Mouse (Mus musculus): ENCODE measurements around the gene Gatad2a.
"Not testable (repeated sequence)": the region's sequence is repeated elsewhere in the genome, so short reads cannot be mapped to it uniquely, and the experiment has no call there.

Gatad2a gene

DNA sequence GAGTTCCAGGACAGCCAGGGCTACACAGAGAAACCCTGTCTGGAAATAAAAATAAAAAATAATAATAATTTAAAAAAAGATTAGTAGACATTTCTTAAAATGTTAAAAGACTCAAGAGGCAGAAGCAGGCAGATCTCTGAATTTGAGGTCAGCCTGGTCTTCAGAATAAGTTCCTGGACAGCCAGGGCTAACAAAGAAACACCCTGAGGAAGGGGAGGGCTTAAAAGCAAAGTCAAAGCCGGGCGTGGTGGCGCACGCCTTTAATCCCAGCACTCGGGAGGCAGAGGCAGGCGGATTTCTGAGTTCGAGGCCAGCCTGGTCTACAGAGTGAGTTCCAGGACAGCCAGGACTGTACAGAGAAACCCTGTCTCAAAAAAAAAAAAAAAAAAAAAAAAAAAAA is 7.2 kb downstream of the Gatad2a start:
- DNase-seq, result not testable (repeated sequence)

DNA sequence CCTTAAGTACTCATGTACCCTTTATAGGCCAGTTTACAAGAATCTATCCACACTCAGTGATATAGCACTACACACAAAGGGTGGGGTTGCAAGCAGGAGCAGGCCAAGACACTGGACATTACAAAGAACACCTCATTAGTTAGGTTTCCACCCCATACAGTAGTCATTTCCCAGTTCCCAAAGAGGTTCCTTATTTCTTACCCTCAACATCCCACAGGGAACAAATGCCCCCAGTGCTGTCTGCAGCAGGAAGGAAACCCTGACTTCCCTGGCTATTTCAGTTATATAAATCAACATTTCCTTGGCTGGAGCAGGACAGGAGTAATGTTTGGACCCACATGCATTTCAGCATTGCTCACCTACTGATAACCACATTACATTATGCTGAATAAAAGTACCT is 8.4 kb downstream of the Gatad2a start:
- DNase-seq, result no peak

DNA sequence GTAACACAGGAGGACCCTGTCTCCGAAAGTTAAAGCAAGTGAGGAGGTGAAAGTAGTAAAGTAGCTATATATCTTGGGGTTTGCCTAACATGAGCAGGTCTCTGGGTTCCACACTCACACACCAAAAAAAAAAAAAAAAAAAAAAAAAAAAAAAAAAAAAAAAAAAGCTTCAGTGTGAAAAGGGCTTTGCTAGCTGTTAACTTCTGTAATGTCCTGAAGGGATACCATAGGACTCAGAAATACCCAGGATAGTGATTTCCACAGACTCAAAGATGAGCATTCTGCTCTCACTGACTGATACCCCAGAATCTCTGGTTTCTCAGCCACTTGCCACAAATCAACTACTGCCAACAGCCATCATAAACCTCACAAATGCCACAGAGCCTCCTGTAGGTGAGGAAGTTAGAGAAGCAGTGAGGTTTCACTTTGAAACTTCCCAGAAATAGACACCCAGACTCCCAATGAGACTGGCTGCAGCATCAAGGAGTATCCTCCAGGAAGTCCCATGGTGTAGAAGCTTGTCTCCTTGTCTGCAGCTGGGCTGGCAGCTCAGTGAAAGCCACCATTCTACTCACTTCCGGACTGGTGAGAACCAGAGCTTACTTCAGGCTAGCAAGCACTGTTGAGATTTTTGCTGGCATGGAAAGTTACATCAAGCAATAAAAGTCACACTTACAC is 11.2 kb downstream of the Gatad2a start:
- no peak for DNase-seq

DNA sequence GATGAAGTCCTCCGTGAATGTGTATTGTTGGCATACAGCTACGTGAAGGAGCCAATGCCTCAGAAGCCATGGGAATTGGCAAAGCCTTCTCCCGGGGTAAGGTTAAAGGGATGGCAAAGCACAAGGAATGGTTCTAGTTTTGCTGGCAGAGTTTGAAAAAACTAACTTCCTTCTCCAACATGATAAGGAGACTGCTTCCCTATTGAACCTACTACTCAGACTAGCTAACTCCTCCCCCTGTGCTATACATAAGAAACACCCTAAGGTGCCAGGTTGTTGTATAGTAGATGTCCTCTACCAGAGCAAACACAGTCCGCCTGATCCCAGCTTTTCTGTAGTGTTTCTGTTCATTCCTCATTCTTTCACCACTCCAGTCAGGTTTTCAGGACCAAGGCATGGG is 17.7 kb downstream of the Gatad2a start:
- DNase-seq, result no peak

DNA sequence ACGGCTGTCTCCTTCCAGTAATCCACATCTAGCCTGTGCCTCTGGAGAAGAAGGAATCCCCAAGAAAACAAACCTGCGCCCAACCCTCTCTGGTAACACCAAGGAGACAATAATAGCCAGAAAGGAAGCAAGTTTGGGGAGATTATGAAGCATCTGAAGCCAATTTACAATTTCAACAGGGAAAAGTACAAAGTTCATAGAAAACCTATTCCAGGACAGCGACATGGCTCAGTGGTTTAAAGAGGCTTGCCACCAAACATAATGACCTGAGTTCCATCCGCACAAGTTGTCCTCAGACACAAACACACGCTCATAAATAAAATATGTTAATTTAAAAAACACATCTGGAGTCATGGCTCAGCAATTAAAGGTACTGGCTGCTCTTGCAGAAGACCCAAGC is 21.4 kb downstream of the Gatad2a start:
- DNase-seq, result no peak

DNA sequence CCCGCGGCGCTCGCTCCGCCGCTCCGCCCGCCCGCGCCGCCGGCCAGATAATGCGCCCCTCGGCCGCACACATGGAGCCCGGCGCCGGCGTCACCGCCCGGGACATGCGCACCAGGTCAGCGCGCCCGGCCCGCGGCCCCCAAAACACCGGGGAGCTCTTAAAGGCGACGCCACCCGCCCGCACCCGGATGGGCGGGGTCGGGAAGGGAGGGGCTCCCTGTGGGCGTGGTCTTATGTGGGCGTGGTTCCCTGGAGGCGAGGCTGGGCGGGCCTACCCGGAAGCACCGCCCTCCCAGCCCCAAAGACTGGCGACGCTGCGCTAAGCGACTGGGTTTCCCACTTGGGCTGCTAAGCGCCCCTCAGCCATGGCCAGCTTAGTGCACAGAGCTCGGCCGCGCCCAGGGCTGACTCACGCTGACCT is 22.0 kb downstream of the Gatad2a start:
- DNase-seq, result peak; percentile 95

DNA sequence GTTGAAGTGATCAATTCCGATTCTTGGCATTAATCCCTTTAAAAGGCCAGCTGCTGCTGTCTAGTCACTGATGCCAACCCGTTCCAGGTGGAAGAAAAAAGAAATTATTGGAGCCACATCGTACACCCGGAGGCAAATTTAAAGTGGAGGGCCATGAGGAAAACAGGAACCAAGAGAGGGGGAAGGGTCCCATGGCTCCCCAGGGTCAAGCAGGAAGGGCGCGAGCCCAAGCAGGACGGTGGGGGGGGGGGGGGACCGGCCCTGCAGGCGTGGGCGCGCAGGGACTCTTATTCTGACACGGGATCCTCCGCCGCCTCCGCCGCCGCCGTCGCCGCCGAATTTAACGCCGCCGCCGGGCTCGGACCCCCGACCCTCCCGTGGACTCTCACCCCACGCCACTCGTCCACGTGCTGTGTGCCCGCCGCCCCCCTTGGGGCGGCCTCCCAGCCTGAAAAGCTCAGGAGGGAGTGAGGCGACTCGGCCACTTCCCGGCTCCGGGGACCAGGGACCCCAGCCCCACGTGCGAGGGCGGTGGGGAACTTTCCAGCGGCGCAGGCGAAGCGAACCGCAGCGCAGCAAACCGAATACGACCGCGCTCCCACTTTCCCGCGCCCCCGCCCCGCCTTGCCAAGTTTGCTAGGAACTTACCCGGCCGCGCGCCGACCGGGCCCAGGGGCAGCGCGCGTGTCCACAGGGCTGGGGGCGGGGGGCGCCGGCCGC is 22.6 kb downstream of the Gatad2a start:
- DNase-seq, result peak; percentile 74

DNA sequence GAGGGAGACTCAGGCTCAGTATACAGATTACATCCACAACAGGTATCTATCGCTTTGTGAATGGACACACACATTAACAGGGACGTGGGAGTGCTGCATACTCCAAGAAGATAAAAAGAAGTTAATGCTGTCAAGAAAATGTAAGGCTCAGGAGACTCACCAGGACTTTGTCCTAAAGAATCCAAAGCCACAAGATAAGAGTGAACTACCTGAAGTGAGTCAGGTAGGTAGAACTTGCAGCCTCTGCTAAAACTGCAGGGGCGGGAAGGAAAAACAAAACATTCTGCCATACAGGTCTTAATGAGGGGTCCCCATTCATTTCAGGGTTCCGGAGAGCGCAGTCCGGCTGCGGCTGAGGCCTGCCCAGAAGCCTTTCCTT is 23.1 kb downstream of the Gatad2a start:
- no peak for DNase-seq

DNA sequence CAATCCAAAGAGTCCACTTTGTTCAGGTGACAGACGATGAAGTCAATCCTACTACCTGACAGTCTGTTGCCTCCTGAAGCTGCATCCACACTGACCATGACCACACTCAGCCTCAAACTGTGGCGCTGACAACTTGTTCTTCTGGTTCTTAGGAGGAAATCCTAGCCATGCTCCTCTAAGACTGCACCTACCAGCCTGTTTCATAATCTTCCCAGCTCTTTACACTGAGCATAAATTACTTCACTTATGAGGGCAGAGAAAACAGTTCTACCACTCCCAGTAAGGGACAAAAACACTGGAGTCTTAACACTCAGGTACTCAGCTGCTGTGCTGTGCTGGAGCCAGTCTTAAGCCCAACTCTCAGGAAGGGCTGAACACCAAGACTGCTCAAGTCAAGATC is 25.3 kb downstream of the Gatad2a start:
- no peak for DNase-seq

DNA sequence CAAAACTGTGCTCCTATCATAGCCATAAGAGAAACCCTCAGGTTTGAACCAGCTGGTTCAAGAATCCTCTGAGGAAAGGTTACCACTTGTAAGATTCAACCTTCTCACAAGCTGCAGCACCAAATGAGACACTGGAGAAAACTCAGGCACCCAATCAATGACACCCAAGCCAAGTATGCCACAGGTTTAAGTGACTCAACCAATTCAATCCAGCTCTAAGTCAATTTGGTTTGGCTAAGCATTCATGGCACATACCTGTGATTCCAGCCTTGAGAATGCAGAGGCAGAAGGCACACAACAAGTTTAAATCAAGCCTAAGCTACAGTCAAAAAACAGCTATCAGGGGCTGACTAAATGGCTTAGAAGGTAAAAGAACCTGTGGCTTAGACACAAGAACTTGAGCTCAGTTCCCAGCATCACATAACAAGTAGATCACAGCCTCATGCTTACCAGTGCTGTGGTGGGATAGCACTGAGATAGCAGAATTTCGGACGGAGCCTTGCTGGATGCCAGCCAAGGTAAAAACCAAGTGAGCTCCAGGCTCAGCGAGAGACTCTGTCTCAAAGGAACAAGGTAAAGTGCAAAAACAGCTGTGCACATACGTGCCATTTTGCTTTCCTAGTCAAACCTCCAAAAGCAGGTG is 28.8 kb downstream of the Gatad2a start:
- DNase-seq, result no peak

DNA sequence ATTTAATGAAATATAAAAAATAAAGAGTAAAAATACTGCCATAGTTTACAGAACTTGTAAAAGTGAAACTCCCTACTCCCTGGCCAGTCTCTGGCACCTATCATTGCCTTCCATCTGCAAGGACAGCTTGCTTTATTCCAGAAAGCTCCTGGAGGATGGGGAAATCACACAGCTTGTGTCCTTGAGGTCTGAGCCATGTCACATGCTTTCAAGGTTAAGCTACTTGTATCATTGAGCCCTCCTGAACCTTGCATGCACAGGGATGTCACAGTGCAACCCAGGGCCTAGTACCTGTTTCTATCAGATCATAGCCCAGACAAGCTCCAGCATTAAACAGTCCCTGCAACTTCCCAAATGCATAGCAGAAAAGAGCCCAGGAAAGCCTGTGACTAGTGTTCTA is 36.9 kb downstream of the Gatad2a start:
- DNase-seq, result no peak

DNA sequence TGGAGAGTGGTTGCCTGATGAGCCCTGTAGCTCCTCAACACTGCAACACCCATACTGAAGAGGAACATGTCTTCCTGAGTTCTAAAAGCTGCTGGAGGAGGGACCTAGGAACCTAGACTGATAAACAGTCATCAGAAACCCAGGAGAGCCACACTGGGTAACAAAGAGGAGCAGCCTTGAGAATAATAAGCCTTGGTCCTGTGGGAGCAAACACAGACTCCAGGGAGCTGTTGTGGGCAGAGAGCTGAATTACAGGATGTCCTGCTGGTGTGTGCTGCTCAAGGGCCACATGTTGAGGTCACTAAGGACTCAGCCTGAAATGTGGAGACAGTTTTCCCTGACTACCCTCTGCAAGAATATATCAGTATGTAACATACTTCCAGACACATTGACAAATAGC is 38.3 kb downstream of the Gatad2a start:
- no peak for DNase-seq

DNA sequence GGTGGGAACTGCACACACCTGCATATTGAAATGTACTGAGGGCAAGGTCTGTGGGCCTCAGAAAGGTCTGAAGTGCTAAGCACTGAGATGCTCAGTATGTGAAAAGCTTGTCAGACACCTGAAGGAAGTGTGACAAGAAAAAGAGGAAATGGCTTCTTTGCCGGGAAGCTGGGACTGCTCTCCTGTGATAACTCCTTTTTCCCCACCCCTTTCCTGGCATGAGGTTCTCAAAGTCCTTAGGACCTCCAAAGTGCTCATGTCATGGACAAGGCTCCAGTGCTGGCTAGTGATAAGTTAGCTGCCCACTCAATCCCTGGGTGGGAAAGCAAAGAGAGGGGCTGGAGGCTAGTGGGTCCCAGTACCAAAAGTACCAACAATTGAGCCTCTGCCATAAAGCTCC is 38.8 kb downstream of the Gatad2a start:
- no peak for DNase-seq

DNA sequence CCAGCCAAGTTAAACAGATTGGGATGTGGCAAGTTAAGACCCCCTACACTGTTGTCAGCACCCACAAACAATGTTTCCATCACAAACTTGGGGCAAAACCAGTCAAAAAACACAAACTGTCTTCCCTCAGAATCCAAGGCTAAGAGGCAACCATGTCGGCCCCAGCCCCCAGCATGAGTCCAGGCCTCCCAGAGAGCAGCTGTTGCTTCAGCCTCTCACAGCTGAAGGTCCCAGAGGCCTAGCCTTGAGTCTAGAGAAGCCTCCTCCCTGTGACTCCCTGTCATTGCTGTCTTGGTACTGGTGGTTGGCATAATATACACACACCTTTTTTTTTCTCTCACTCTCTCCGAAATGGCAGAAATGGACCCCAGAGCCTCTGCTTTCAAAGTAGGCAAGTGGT is 39.5 kb downstream of the Gatad2a start:
- DNase-seq, result no peak

DNA sequence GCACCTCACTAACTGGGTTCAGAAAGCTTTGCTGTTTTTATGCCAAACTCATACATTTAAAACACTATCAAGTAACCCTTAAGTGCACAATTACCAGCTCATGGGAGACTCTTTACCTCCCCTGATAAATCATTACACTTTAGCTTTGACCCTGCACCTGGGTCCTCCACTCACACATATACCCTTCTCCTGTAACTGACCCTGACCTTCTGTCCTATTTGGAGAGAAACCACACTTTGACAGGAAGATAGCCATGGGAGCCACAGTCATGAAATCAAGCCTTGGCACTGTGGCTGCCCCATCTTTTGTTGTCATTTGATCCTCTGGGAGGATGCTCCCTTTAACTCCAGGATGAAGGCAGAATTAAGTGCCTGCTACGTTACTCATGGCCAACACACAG is 41.5 kb downstream of the Gatad2a start:
- DNase-seq, result no peak

DNA sequence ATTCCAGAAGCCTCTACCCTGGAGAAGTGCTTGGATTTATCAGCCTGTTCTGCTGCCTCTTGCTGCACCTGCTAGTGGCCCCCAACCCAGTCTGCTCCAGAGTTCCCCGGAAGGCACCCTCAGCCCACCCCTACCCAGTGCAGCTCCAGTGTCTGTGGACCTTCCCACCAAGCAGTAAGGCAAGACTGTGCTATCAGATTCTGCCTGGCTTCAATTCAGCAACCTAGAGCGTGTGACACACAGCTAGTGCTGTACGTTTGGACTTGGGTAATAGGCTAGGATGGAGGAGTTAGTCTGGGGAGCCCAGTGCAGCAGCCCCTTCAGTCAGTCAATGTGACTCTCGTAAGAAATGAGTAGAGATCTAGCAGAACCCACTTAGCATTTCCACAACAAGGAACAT is 42.0 kb downstream of the Gatad2a start:
- DNase-seq, result no peak

DNA sequence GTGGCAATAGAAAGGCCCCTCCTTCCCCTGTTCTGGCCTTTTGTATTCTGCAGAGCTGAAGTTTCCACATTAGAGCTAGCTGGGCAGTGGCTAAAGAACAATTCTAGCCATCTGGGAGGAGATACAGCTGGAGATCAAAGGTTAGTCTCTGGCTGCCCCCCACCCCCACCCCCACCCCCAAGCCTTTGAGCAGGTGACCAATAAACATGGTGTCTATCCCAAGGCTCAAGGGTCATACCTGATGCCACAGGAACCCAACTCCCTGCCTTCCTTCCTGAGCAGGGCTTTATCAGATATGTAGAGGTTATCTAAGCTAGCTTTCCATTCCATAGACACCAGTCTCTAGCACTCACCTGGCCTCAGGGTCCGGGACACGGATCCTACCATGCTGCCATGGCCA is 45.9 kb downstream of the Gatad2a start:
- DNase-seq, result no peak

DNA sequence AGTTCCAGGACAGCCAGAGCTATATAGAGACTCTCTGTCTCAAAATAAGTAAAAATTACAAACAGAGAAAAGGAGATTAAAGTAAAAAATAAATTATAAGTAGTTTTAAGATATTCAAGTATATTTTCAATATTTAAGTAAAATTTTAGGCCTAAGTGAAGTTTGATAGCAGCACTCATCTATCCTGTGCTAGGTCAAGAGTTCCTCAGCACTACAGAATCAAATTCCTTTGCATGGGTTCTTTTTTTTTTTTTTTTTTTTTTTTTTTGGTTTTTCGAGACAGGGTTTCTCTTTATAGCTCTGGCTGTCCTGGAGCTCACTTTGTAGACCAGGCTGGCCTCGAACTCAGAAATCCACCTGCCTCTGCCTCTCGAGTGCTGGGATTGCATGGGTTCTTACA is 53.7 kb downstream of the Gatad2a start:
- DNase-seq, result not testable (repeated sequence)

DNA sequence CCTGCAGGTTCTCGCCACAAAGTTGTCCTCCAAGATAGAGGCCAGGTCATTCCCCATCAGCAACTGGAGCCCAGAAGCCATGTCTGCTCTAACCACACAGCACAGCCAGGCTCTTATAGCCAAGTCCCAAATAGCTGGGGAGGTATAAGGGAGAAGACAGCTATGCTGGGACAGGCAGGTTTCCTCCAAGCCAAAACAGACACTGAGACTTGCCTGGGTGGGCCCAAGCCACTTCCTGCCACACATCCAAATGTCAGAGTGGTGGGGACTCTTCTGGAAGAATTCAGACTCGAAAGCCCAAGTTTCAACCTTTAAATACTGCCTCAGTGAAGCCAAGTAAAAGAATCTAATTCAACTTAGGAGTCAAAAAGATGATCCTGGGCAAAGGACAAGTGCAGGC is 55.8 kb downstream of the Gatad2a start:
- no peak for DNase-seq

DNA sequence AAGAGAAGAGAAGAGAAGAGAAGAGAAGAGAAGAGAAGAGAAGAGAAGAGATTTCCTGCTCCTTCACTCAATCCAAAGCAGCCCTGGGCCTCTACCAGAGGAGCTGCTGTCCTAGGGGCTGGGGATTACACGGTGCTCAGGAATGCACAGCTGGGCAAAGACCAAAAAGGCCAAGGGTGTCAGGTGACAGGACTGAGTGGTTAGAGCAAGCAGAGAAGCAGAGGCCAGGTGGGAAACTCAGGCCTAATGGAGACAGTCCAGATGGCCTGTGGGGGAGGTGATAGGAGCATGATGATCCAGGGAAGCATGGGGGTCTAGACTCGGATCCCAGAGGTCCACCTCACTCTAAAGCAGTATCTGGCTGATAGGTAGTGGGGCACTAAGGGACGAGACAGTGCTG is 56.6 kb downstream of the Gatad2a start:
- no peak for DNase-seq

DNA sequence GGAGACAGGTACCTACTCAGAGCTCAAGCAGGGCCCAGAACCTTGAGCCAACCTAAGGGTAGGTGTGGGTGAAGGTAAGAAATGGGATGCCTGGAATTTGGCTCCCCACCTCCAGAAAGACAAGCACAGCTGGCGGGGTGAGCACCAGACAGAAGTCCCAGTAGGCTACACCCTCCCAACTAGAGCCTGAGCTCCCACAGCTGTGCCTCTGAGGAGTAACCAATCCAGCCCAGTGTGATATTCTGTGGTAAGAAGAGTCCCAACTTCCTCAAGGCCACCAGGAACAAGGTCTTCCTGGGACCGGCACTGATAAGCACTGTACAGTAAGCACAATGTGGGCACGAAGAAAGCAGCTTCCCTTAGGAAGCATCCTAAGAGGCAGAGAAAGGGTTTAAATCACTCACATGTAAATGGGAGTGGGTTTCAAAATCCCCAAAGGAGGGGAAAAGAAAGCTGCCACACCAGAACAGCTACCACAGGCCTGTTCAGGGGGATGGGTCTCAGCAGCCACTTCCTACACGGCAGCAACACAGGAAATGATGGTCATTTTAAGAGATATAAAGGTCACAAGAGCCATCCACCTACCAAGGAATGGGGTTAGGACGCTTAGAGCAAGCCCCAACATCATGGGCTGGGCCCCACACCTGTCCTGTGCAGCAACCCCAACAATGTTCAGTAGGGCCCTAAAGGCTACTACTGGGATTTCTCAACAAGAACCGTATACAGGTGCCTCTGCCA is 57.8 kb downstream of the Gatad2a start:
- no peak for DNase-seq

DNA sequence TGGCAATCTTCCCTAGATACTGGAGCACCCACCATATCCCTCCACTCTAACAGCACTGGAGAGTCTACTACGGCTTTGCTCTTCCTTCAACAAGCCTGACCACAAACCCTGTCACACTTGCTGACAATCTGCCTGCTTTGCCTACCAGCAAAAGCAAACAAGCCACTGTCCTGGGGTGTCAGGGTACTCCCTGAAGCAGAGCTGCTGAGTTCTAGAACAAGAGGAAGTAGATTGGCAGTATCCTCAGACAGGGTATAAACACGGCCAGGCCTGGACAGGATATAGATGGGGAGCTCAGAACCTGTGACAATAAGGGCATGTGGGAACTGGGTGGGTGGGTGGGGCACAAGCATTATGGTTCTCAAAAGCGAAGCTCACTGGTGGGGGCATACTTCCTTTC is 58.7 kb downstream of the Gatad2a start:
- no peak for DNase-seq

DNA sequence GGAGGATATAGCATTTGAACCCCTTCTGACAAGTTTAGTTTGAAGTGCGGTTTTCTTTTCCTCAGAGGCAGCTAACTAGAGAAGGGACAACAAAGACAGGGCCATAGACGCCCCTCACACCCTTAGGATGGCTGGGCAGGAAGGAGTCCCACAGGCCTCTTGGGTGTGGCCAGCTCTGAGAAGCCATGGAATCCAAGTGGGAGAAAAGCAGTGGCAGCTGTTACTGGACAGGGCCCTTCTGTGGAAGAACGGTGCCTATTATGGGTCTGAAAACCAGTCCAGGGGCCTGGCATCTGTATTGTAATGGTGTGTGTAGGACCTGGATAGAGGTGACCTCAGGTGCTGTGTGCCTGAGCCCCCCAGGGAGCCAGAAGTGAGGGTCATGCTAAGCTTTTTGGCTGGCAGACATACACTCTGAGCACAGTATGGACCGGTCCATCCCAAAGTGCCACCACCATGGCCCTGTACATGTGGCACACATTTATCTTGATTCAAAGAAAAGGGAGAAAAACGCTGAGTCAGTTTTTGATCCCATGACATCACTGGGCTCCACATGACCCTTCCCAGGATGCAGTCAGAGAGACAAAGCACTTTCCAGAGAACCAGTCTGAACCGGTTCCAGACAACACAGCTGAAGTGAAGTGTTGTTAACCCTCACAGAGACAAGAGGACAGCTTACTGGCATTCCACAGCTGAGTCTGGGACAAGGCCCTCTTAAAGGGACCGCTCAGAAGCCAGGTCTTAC is 60.0 kb downstream of the Gatad2a start:
- DNase-seq, result peak; percentile 80

All from retina, postnatal 1 day (tissue).